Mouse (Mus musculus): Measurements from ENCODE around the gene Trio. TPM values are rescaled to one million over a fixed set of nuclear protein-coding genes. Genes with fewer than 3 reads are reported as not detected.

Gene Trio
- 18.9 and 38.6 TPM in 2 replicates for total RNA-seq (2023)

GRCm38 (mm10) chr15:28025447-28026166, at the start of gene Trio:
Gene Trio, minus strand, starts transcription at chr15:28025848.

DNA sequence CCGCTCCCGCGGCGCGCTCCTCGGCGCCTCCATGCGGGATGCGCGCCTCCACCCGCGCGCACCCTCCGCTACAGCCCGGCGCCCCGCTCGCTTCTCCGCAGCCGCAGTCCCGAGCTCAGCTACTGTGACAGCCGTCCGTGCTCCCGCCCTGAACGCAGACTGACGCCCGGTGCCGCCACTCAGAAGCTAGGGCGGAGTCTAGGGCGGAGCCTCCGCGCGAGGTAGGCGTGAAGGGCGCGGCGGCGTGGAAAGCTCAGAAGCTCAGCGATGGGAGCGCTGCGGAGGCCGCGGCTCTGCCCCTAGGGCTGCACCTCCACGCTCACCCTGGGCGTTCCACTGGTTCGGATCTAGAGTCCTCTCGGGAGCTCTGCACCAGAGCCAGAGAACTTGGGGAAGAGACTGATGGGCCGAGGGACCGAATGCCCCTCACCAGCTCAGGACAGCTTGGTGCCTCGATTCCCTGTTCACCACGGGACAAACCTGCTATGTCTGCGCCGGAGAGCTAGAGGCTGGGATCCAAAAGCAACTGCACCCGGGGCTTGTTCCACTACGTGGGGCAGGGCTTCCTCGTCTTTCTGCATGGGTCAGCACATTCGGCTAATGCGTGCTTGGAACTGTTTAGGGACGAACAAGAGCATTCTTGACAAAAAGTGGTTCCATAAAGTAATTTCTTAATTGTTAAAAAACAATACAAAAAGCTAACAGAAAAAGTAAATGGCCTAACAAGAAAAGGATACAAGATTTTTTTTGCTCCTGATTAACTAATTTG, 344.0 kb downstream of the Trio start, which contains the start of gene Otulinl:
TSS of gene Otulinl (minus strand) at position 161 of the 769 bp plus-strand sequence.

Other genes with a start within 250 kb of the Trio start
- gene Dnah5, start 177.9 kb upstream of the Trio start, total RNA-seq (2023), result not detected in 2 replicates